Mouse (Mus musculus): ENCODE results near the gene Vmn1r42. TPM values are rescaled to one million over a fixed set of nuclear protein-coding genes. Genes with fewer than 3 reads are reported as not detected.
"Not testable (repeated sequence)": the region's sequence is repeated elsewhere in the genome, so short reads cannot be mapped to it uniquely, and the experiment has no call there.

The Vmn1r42 gene
- not detected in 2 replicates for polyA plus RNA-seq (2012; rRNA removed)

DNA sequence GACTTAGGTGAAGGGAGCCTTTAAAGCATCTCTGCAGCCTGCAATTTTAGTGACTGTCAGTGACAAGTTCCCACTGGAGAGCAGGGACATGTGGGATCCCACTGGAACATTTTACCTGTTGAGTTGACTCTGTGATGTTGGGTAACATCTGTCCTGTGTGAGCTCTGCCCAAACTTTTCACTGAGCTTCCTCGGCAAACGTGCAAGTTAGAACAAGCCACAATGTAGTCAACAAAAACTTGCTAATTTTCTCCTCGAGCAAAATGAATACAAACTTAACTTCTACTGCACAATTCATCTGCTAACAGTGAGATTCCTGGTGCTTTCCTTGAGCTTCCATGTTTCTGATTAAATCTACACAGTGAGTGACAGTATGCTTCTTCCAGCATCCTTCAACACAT, at the start of gene Vmn1r42, which contains the start of gene Vmn1r43:
Vmn1r42 (minus strand) TSS at position 101 of the 400 bp plus-strand sequence.
Vmn1r43 (minus strand) TSS at position 101 of the 400 bp plus-strand sequence.
- WGBS = 82% methylated on average over 3 of the region's 3 CpGs
- H3K4me3 ChIP-seq (ENCODE audit: insufficient read depth, low read depth, low read length); DNase-seq; H3K27me3 ChIP-seq (replicated peaks; ENCODE audit: control insufficient read depth, insufficient read depth, low read length); H3K27ac ChIP-seq (ENCODE audit: insufficient read depth, low read depth, low read length); H3K4me1 ChIP-seq (ENCODE audit: control insufficient read depth, insufficient read depth, low read length); H3K36me3 ChIP-seq (ENCODE audit: control insufficient read depth, insufficient read depth, low read length): not testable (repeated sequence)

DNA sequence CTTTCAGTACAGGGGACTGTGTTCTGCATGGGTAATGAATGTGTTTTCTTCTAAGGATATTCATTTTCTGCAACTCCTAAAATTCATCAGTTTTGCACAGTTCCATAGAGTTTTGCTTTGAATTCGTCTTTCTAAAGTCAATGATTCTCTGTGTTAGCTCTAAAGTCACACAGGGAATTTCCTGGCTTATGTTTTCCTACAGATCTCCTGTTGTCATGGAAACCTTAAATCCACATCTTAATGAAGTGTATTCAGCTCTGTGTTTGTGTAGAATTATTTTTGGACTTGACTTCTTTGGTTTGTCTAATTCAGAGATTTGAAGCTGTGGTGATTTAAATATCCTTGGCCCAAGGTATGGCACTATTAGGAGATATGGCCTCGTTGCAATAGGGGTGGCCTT, 7.6 kb upstream of the Vmn1r42 start:
- Histone ChIP-seq H3K36me3 (ENCODE audit: control insufficient read depth, insufficient read depth, low read length) (no peaks in the 10 kb centered on the region), H3K4me3 (ENCODE audit: insufficient read depth, low read depth, low read length) (no peak overlapping the region), H3K4me1 (ENCODE audit: control insufficient read depth, insufficient read depth, low read length) (no peaks in the 10 kb centered on the region), H3K27ac (ENCODE audit: insufficient read depth, low read depth, low read length) (no peak overlapping the region), H3K27me3 (replicated peaks; ENCODE audit: control insufficient read depth, insufficient read depth, low read length) (no peaks in the 10 kb centered on the region)
- TF ChIP-seq CTCF (conservative IDR thresholded peaks at IDR 0.05; ENCODE audit: insufficient read depth, insufficient read length, low read depth, low read length) = no peak
- no peak for TF ChIP-seq POLR2A (IDR thresholded peaks at IDR 0.05; ENCODE audit: low read depth, low read length)
- 46% methylated on average over 2 of the region's 2 CpGs for WGBS
- DNase-seq = no peak

DNA sequence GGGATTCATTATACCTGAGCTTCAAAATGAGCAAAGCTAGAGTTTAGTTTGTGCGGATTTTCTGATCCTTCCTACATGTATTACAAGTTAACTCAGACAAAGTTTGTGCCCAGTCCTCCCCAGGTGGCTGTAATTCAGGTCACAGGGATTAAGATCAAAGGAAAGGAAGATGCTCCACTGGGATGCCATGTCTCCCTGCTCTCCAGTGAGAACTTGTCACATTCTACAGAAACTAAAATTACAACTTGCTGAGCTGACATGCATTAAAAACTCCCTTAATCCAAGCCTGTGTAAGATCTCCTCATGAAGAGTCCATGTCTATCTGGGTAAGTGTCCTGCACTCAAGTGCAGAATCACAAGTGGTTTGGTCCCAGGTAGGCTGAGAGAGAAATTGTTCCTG, 7.1 kb upstream of the Vmn1r42 start, which contains the start of gene Vmn1r44:
Vmn1r44 (plus strand) TSS at position 301 of the 400 bp plus-strand sequence.
- TF ChIP-seq POLR2A (IDR thresholded peaks at IDR 0.05; ENCODE audit: low read depth, low read length) (no peak), CTCF (conservative IDR thresholded peaks at IDR 0.05; ENCODE audit: insufficient read depth, insufficient read length, low read depth, low read length) (no peak)
- Histone ChIP-seq H3K36me3 (ENCODE audit: control insufficient read depth, insufficient read depth, low read length) (no peaks in the 10 kb centered on the region), H3K27ac (ENCODE audit: insufficient read depth, low read depth, low read length) (no peak within 1 kb of the TSS), H3K27me3 (replicated peaks; ENCODE audit: control insufficient read depth, insufficient read depth, low read length) (no peaks in the 10 kb centered on the region), H3K4me1 (ENCODE audit: control insufficient read depth, insufficient read depth, low read length) (no peaks in the 10 kb centered on the region), H3K4me3 (ENCODE audit: insufficient read depth, low read depth, low read length) (no peak within 1 kb of the TSS)
- 83% methylated on average over 1 of the region's 1 CpGs for WGBS
- DNase-seq = no peak

DNA sequence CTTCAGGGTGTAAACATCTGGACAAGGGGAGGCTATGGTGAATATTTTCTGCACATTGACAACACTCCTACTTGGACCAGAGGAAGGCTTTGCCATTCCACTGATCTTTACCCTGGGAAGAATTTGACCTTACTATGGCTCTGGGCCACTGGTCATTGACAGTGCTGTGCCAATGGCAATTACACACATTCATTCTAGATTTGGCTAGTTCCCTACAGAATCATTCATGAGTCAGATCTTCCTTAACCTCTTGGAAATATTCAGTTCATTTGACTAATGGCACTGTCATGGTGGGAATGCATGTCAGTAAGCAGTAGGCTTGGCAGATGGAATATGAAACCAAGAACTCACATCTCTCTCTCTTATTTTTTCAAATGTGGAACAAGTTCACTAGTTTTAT, 4.7 kb upstream of the Vmn1r42 start:
- H3K4me3 ChIP-seq (ENCODE audit: insufficient read depth, low read depth, low read length) = no peak overlapping the region
- no peaks in the 10 kb centered on the region for H3K36me3 ChIP-seq (ENCODE audit: control insufficient read depth, insufficient read depth, low read length)
- H3K27me3 ChIP-seq (replicated peaks; ENCODE audit: control insufficient read depth, insufficient read depth, low read length) = no peaks in the 10 kb centered on the region
- TF ChIP-seq CTCF (conservative IDR thresholded peaks at IDR 0.05; ENCODE audit: insufficient read depth, insufficient read length, low read depth, low read length) = no peak
- TF ChIP-seq POLR2A (IDR thresholded peaks at IDR 0.05; ENCODE audit: low read depth, low read length) = no peak
- H3K4me1 ChIP-seq (ENCODE audit: control insufficient read depth, insufficient read depth, low read length) = no peaks in the 10 kb centered on the region
- peak; percentile 3 for DNase-seq
- H3K27ac ChIP-seq (ENCODE audit: insufficient read depth, low read depth, low read length) = no peak overlapping the region

DNA sequence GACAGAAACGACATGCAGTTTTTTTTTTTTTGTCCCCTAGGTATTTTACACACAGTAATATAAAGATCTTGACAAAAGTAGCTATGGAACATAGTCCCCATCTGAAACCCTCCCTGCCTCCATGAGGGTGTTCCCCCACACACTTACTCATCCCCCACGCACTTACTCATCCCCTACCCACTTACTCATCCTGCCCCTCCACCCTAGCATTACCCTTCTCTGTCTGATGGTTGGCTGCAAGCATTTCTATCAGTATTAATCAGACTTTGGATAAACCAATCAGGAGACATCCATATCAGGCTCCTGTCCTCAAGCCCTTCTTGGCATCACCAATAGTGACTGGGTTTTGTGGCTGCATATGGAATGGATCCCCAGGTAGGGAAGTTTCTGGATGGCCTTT, 750 bp upstream of the Vmn1r42 start:
- no peaks in the 10 kb centered on the region for H3K36me3 ChIP-seq (ENCODE audit: control insufficient read depth, insufficient read depth, low read length)
- WGBS = 71% methylated on average over 2 of the region's 2 CpGs
- H3K27me3 ChIP-seq (replicated peaks; ENCODE audit: control insufficient read depth, insufficient read depth, low read length) = no peaks in the 10 kb centered on the region
- H3K4me3 ChIP-seq (ENCODE audit: insufficient read depth, low read depth, low read length) = no peak overlapping the region
- H3K27ac ChIP-seq (ENCODE audit: insufficient read depth, low read depth, low read length) = no peak overlapping the region
- TF ChIP-seq POLR2A (IDR thresholded peaks at IDR 0.05; ENCODE audit: low read depth, low read length) (no peak), CTCF (conservative IDR thresholded peaks at IDR 0.05; ENCODE audit: insufficient read depth, insufficient read length, low read depth, low read length) (no peak)
- DNase-seq = no peak
- H3K4me1 ChIP-seq (ENCODE audit: control insufficient read depth, insufficient read depth, low read length) = no peaks in the 10 kb centered on the region

DNA sequence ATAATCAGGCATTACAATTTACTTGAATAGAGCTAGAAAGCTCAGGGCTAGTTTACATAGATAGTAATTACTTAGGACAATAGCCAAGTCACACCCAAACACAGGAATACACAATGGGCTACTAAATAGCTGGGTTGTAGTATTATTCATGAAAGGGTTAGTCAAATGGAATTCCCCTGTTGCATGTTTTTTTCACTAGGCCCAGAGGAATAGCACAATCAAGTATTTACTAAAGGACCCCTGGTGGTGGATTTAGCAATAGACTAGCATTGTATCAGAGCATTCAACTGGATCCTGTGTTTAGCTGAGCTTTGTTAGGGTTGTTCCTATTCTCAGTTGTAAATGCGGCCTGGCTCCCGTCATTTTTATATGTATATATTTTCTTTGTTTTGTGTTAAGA, 8.2 kb downstream of the Vmn1r42 start:
- DNase-seq = no peak
- no peak overlapping the region for H3K27ac ChIP-seq (ENCODE audit: insufficient read depth, low read depth, low read length)
- no peaks in the 10 kb centered on the region for H3K27me3 ChIP-seq (replicated peaks; ENCODE audit: control insufficient read depth, insufficient read depth, low read length)
- no peaks in the 10 kb centered on the region for H3K36me3 ChIP-seq (ENCODE audit: control insufficient read depth, insufficient read depth, low read length)
- TF ChIP-seq POLR2A (IDR thresholded peaks at IDR 0.05; ENCODE audit: low read depth, low read length) (no peak), CTCF (conservative IDR thresholded peaks at IDR 0.05; ENCODE audit: insufficient read depth, insufficient read length, low read depth, low read length) (no peak)
- WGBS = 90% methylated on average over 2 of the region's 2 CpGs
- H3K4me3 ChIP-seq (ENCODE audit: insufficient read depth, low read depth, low read length) = no peak overlapping the region
- H3K4me1 ChIP-seq (ENCODE audit: control insufficient read depth, insufficient read depth, low read length) = no peaks in the 10 kb centered on the region

DNA sequence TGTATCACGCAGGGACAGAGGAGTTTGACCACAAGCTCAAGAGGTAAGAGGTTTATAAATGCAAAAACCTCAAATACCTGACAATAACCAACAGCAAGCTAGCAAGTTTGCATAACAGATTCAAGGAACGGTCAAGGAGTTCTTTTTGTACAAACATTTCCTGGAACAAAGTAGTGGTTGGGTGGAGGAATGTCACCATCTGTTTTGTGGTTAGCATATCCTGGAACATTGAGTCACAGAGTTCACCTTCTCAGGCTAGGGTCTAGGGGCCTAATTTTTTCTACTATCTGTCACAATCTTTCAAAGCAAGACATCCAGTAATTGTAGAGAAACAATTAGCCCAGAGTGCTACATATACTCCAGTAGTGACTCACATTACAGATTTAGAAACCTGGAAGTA, 8.9 kb downstream of the Vmn1r42 start:
- DNase-seq = peak; percentile 6
- Histone ChIP-seq H3K4me1 (ENCODE audit: control insufficient read depth, insufficient read depth, low read length) (no peaks in the 10 kb centered on the region), H3K36me3 (ENCODE audit: control insufficient read depth, insufficient read depth, low read length) (no peaks in the 10 kb centered on the region), H3K27me3 (replicated peaks; ENCODE audit: control insufficient read depth, insufficient read depth, low read length) (no peaks in the 10 kb centered on the region), H3K4me3 (ENCODE audit: insufficient read depth, low read depth, low read length) (no peak overlapping the region), H3K27ac (ENCODE audit: insufficient read depth, low read depth, low read length) (no peak overlapping the region)
- 67% methylated on average over 2 of the region's 2 CpGs for WGBS
- TF ChIP-seq POLR2A (IDR thresholded peaks at IDR 0.05; ENCODE audit: low read depth, low read length) (no peak), CTCF (conservative IDR thresholded peaks at IDR 0.05; ENCODE audit: insufficient read depth, insufficient read length, low read depth, low read length) (no peak)

DNA sequence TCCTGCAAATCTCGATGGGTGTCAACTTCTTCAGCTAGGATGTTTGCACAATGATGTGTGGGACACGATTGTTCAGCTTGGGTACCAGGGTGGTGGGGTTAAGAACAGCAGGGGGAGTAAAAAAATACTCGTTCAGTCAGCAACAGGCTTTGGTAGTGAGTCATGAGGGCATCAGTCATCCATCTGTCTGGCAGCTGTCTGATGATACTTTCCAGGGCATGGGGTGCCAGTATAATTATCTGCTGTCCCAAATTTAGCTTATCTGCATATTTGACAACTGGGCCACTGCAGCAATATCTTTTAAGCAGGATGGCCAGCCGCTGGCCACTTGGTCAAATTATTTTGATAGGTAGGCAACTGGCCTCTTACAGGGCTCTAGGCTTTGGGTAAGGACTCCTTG, 12.4 kb downstream of the Vmn1r42 start:
- Histone ChIP-seq H3K27me3 (replicated peaks; ENCODE audit: control insufficient read depth, insufficient read depth, low read length) (no peaks in the 10 kb centered on the region), H3K27ac (ENCODE audit: insufficient read depth, low read depth, low read length) (no peak overlapping the region), H3K4me3 (ENCODE audit: insufficient read depth, low read depth, low read length) (no peak overlapping the region), H3K36me3 (ENCODE audit: control insufficient read depth, insufficient read depth, low read length) (no peaks in the 10 kb centered on the region), H3K4me1 (ENCODE audit: control insufficient read depth, insufficient read depth, low read length) (no peaks in the 10 kb centered on the region)
- 71% methylated on average over 4 of the region's 4 CpGs for WGBS
- TF ChIP-seq CTCF (conservative IDR thresholded peaks at IDR 0.05; ENCODE audit: insufficient read depth, insufficient read length, low read depth, low read length) = no peak
- TF ChIP-seq POLR2A (IDR thresholded peaks at IDR 0.05; ENCODE audit: low read depth, low read length) = no peak
- no peak for DNase-seq

Measured in kidney, adult 2 months (tissue).